Mouse (Mus musculus) lung, adult 2 months (tissue): ENCODE data around the gene Ccdc92b. TPM values are rescaled to one million over a fixed set of nuclear protein-coding genes. Genes with fewer than 3 reads are reported as not detected.

Experiments used
- DNase-seq: peaks from one replicate; pipeline ENCODE4 v3.0.0; 2022
- H3K4me1 ChIP-seq: fragments of 200-500 bp; 2 replicates; pipeline ENCODE4 v1.6.1; 2011; ENCODE audit warnings: low read length; ENCODE audit not compliant: control insufficient read depth, insufficient read depth
- H3K4me3 ChIP-seq: fragments of 200-500 bp; replicated peaks from 2 replicates; pipeline ENCODE3; 2011; ENCODE audit warnings: low read depth, mild to moderate bottlenecking, control low read depth, low read length; ENCODE audit errors: extremely low read depth
- CTCF ChIP-seq: fragments of 200-500 bp; IDR thresholded peaks from 2 replicates; pipeline ENCODE4 v1.5.1; 2011; ENCODE audit warnings: mild to moderate bottlenecking, low read length, control low read depth; ENCODE audit not compliant: insufficient read depth
- POLR2A ChIP-seq: fragments of 200-500 bp; IDR thresholded peaks from 2 replicates; pipeline ENCODE4 v1.6.1; 2011; ENCODE audit warnings: low read depth, mild to moderate bottlenecking, control low read depth, low read length, borderline replicate concordance; ENCODE audit errors: extremely low read depth
- WGBS: fragments of 180-500 bp; shearing (Covaris S2); methylation state at CpG from one replicate; pipeline ENCODE4 v1.1.7; 2018; 5-methylcytosine and 5-hydroxymethylcytosine counted together
- polyA plus RNA-seq: library from polyadenylated mRNA; depleted of rRNA; stranded (reverse); fragments of >200 nt; gene quantifications from 2 replicates; pipeline ENCODE4 v1.2.3, GENCODE M21; 2012

The Ccdc92b gene
- polyA plus RNA-seq, 1 experiment, result 0.51 TPM

DNA sequence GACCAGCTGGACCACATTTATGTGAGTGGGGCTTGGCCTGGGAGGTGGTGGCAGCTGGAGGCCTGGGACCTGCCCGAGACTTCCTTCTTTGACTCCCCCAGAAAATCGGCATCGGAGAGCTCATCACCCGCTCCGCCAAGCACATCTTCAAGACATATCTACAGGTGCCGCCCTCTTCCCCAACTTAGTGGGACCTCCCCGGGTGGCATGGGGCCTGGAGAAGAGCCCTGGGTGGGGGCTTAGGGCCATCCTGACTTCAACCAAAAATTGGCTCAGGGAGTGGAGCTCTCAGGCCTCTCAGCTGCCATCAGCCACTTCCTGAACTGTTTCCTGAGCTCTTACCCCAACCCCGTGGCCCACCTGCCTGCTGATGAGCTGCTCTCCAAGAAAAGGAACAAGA lies 45.5 kb downstream of the Ccdc92b start:
- 83% methylated on average over 8 of the region's 8 CpGs for WGBS
- Histone ChIP-seq H3K4me1 (no peaks in the 10 kb centered on the region), H3K4me3 (no peak overlapping the region)
- DNase-seq, result no peak
- TF ChIP-seq POLR2A, result no peak
- TF ChIP-seq CTCF, result no peak

DNA sequence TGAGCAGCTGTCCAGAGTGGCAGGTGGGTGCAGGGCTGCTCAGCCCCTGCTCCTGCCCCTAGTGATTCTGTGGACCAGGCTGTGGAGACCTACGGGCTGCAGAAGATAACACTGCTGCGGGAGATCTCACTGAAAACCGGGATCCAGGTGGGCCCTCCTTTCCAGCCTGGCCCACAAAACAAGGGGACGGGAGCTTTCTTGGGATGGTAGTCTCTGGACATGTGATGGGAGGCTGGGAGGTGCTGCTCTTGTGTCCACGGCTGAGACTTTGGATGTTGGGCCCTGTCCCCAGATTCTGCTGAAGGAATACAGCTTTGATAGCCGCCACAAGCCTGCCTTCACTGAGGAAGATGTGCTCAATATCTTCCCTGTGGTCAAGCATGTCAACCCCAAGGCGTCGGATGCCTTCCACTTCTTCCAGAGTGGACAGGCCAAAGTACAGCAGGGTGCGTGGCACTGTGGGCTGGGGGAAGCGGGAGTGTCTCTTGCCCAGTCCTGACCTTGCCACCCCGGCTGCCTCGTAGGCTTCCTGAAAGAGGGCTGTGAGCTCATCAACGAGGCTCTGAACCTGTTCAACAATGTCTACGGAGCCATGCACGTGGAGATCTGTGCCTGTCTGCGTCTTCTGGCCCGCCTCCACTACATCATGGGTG lies 46.4 kb downstream of the Ccdc92b start:
- DNase-seq, result no peak
- Histone ChIP-seq H3K4me1 (no peaks in the 10 kb centered on the region), H3K4me3 (no peak overlapping the region)
- WGBS, result 88% methylated on average over 17 of the region's 17 CpGs
- TF ChIP-seq POLR2A (no peak), CTCF (no peak)

GRCm38 (mm10) chr11:74666284-74666652 lies 46.9 kb downstream of the Ccdc92b start:
- TF ChIP-seq POLR2A (no peak), CTCF (no peak)
- 91% methylated on average over 5 of the region's 5 CpGs for WGBS
- no peaks in the 10 kb centered on the region for H3K4me1 ChIP-seq
- DNase-seq, result no peak
- no peak overlapping the region for H3K4me3 ChIP-seq

DNA sequence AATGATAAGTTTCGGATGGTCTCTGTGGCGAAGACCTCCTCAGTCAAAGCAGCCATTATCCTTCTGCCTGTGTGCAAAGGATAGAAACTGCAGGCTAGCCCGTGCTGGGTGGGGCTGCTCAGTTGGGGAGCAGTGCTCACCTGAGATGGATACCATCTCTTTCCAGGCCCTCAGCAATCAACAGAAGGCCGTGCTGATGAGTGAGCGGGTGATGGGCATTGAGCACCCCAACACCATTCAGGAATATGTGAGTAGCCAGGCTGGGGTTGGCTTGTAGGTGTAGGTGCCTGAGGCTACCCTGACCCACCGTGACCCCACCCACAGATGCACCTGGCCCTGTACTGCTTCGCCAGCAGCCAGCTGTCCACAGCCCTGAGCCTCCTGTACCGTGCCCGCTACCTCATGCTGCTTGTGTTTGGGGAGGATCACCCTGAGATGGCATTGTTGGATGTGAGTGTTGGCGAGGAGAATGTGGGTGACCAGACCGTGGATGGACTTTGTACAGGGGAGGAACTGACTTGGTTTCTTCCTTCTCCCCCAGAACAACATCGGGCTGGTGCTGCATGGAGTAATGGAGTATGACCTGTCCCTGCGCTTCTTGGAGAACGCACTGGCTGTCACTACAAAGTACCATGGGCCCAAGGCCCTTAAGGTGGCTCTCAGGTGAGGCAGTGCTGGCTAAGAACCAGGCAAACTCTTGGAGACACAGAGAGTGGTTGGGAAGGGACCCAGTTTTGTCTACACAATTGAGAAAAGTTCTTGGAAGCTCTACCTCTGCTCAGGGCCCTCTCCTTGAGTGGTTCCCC lies 47.6 kb downstream of the Ccdc92b start:
- Histone ChIP-seq H3K4me1 (no peaks in the 10 kb centered on the region), H3K4me3 (no peak overlapping the region)
- no peak for DNase-seq
- 95% methylated on average over 14 of the region's 14 CpGs for WGBS
- TF ChIP-seq CTCF (no peak), POLR2A (no peak)

DNA sequence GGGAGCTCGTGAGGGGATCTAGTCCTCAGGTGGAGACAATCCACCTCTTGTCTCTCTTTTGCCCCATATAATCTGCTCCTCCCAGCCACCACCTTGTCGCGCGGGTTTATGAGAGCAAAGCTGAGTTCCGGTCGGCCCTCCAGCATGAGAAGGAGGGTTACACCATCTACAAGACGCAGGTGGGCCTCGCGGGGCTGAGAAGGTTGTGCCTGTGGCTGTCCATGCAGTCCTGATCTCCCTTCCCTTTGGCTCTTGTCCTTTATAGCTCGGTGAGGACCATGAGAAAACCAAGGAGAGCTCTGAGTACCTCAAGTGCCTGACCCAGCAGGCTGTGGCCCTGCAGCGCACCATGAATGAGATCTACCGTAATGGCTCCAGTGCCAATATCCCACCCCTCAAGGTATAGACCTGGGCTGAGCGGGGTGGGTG lies 48.2 kb downstream of the Ccdc92b start:
- no peak for TF ChIP-seq CTCF
- TF ChIP-seq POLR2A, result no peak
- WGBS, result 92% methylated on average over 13 of the region's 13 CpGs
- no peaks in the 10 kb centered on the region for H3K4me1 ChIP-seq

GRCm38 (mm10) chr11:74668466-74668865 lies 49.1 kb downstream of the Ccdc92b start:
- Histone ChIP-seq H3K4me1 (no peaks in the 10 kb centered on the region), H3K4me3 (no peak overlapping the region)
- TF ChIP-seq CTCF (no peak), POLR2A (no peak)
- WGBS, result 87% methylated on average over 5 of the region's 5 CpGs
- no peak for DNase-seq

More for the DNA sequence above, 48.2 kb downstream of the Ccdc92b start:
- no peak overlapping the region for H3K4me3 ChIP-seq
- no peak for DNase-seq

GRCm38 (mm10) chr11:74668971-74669370 lies 49.6 kb downstream of the Ccdc92b start:
- Histone ChIP-seq H3K4me3 (no peak overlapping the region), H3K4me1 (no peaks in the 10 kb centered on the region; the same call in 1 of the 2 replicates)
- TF ChIP-seq CTCF (no peak), POLR2A (no peak)
- DNase-seq, result no peak
- 78% methylated on average over 2 of the region's 2 CpGs for WGBS

DNA sequence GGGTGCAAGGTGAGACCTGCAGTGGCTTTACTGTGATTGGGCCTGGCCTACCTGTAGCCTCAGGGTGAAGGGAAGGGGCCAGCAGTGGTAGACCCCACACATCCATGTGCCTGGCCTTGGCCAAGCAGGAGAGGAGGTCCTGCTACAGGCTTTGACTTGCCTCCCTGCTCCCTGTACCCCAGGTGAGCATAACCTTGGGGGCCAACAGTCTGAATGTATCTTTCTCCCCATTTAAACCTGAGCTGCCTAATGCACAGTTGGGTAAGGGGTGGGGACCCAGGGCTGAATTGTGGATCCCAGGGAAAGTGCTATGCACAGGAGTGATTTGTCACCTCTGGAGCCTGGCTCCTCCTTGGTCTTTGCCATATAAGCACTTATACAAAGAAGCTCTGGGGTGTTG lies 50.7 kb downstream of the Ccdc92b start:
- TF ChIP-seq POLR2A, result no peak
- Histone ChIP-seq H3K4me1 (no peaks in the 10 kb centered on the region; the same call in 1 of the 2 replicates), H3K4me3 (no peak overlapping the region)
- DNase-seq, result no peak

DNA sequence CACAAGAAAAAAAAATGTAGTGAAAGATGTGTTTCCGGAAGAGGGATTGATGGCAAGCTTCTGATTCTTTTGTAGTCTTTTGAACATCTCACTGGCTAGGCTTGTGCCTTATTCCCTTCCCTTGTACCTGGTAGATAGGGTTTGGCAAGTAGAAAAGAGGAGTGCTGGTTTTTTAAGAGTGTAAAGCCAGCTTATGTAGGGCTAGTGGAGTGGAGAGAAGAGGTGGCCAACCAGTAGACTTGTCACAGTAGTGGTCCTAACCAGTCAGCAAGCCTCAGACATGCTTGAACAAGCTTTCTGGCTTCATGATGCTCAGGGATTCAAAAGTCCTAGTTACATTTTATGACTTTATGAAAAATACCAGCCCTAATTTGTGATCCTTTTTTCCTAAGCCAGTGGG lies 51.6 kb downstream of the Ccdc92b start:
- Histone ChIP-seq H3K4me1 (no peaks in the 10 kb centered on the region; the same call in 1 of the 2 replicates), H3K4me3 (no peak overlapping the region)
- WGBS, result 80% methylated on average over 1 of the region's 1 CpGs
- DNase-seq, result no peak
- TF ChIP-seq POLR2A, result no peak
- no peak for TF ChIP-seq CTCF

DNA sequence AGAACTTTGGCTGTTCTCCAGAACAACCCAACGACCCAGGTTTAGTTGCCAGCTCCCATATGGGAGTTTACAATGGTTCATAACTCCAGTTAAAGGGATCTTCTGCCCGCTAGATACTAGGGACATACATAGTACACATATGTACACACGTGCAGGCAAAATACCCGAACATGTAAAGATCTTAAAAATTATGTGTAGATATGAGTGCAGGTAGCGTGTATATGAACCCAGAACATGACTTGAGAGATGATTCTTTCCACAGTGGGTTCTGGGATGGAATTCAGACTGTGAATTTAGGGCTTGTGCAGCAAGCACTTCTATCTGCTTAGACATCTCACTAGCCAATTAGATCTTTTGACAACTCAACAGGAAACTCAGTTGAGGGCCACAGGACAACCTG lies 52.4 kb downstream of the Ccdc92b start:
- no peak for DNase-seq
- TF ChIP-seq CTCF, result no peak
- TF ChIP-seq POLR2A, result no peak
- 85% methylated on average over 5 of the region's 5 CpGs for WGBS

More for the DNA sequence above, 52.4 kb downstream of the Ccdc92b start:
- H3K4me3 ChIP-seq, result no peak overlapping the region
- H3K4me1 ChIP-seq, result no peaks in the 10 kb centered on the region; the same call in 1 of the 2 replicates
